Mouse (Mus musculus): Measurements from ENCODE around the gene Ubac2. TPM values are rescaled to one million over a fixed set of nuclear protein-coding genes. Genes with fewer than 3 reads are reported as not detected.

Ubac2 gene
- total and polyA plus RNA-seq, 3 experiments = 32.8 to 40.1 (median 35.5) TPM

GRCm38 (mm10) chr14:122041413-122041825 is 163.0 kb downstream of the Ubac2 start:
- H3K36me3 ChIP-seq (replicated peaks in 1 of 2; ENCODE audit: control insufficient read depth in 1 of 2, insufficient read depth in 1 of 2, low read length in 1 of 2) = no peaks in the 10 kb centered on the region
- in situ Hi-C loops (cut with MboI; ENCODE audit: low pct_ligation_motif_present, low pct_unique_long_range_greater_than_20kb, low sequenced_read_pairs) = no loop called here
- H3K4me3 ChIP-seq (replicated peaks in 1 of 3; ENCODE audit: low read depth in 2 of 3, low read length in 2 of 3, poor library complexity in 1 of 3) = no peak overlapping the region
- dilution Hi-C loops (cut with MboI; ENCODE audit: extremely low pct_ligation_motif_present, extremely low pct_unique_long_range_greater_than_20kb, low sequenced_read_pairs) = no loop called here
- no peak for DNase-seq (ENCODE audit: extremely low read depth)
- peaks cover 8% of the 10 kb centered on the region for H3K9me3 ChIP-seq (replicated peaks; ENCODE audit: low read length)
- H3K27me3 ChIP-seq (replicated peaks) = no peaks in the 10 kb centered on the region
- TF ChIP-seq IRF4 (IDR thresholded peaks at IDR 0.05; ENCODE audit: low read depth, low read length) (no peak), ELF1 (IDR thresholded peaks at IDR 0.05; ENCODE audit: low read depth, low read length) (0 out of 2 replicates have a peak, but pooled peaks have one; percentile 19)
- no peak overlapping the region for H3K4me2 ChIP-seq (ENCODE audit: insufficient read depth, low read depth, poor library complexity, severe bottlenecking)
- H3K9ac ChIP-seq (ENCODE audit: insufficient read depth, low read depth) = no peak overlapping the region
- H3K4me1 ChIP-seq (ENCODE audit: control insufficient read depth in 1 of 2, insufficient read depth in 2 of 2) = peaks cover 5 to 22% of the 10 kb centered on the region in 2 experiments; a peak in 3 of 4 replicates
- no peaks in the 10 kb centered on the region for H3K79me2 ChIP-seq (replicated peaks; ENCODE audit: control insufficient read depth, extremely low read depth, insufficient read depth, poor library complexity, severe bottlenecking)
- H3K27ac ChIP-seq (ENCODE audit: insufficient read depth, low read depth) = no peak overlapping the region

- no peak overlapping the region for H3K4me3 ChIP-seq (replicated peaks in 1 of 3; ENCODE audit: low read depth in 2 of 3, low read length in 2 of 3, poor library complexity in 1 of 3)
- H3K9me3 ChIP-seq (replicated peaks; ENCODE audit: low read length) = peaks cover 8% of the 10 kb centered on the region
- dilution Hi-C loops (cut with MboI; ENCODE audit: extremely low pct_ligation_motif_present, extremely low pct_unique_long_range_greater_than_20kb, low sequenced_read_pairs) = no loop called here
- peaks cover 5 to 25% of the 10 kb centered on the region in 2 experiments; a peak in 3 of 4 replicates for H3K4me1 ChIP-seq (ENCODE audit: control insufficient read depth in 1 of 2, insufficient read depth in 2 of 2)
- no peak overlapping the region for H3K9ac ChIP-seq (ENCODE audit: insufficient read depth, low read depth)
- DNase-seq (ENCODE audit: extremely low read depth) = no peak
- no peaks in the 10 kb centered on the region for H3K36me3 ChIP-seq (replicated peaks in 1 of 2; ENCODE audit: control insufficient read depth in 1 of 2, insufficient read depth in 1 of 2, low read length in 1 of 2)
- H3K27me3 ChIP-seq (replicated peaks) = no peaks in the 10 kb centered on the region
- peak overlapping the region; percentile 24; the same call in 1 of the 2 replicates for H3K27ac ChIP-seq (ENCODE audit: insufficient read depth, low read depth)
- in situ Hi-C loops (cut with MboI; ENCODE audit: low pct_ligation_motif_present, low pct_unique_long_range_greater_than_20kb, low sequenced_read_pairs) = no loop called here
- 0 out of 2 replicates have a peak overlapping the region, but pooled peaks have one; percentile 4 for H3K4me2 ChIP-seq (ENCODE audit: insufficient read depth, low read depth, poor library complexity, severe bottlenecking)
- TF ChIP-seq EP300 (IDR thresholded peaks at IDR 0.05; ENCODE audit: low read length) (peak; percentile 40; the same call in 1 of the 2 replicates), CHD1 (IDR thresholded peaks at IDR 0.05; ENCODE audit: low read depth, low read length) (no peak), MAZ (IDR thresholded peaks at IDR 0.05; ENCODE audit: low read depth, low read length) (no peak), ELF1 (IDR thresholded peaks at IDR 0.05; ENCODE audit: low read depth, low read length) (no peak), POLR2AphosphoS2 (IDR thresholded peaks at IDR 0.05; ENCODE audit: low read depth, low read length) (no peak), NRF1 (IDR thresholded peaks at IDR 0.05; ENCODE audit: low read depth, low read length) (no peak), UBTF (IDR thresholded peaks at IDR 0.05; ENCODE audit: low read depth, low read length) (no peak), IRF4 (IDR thresholded peaks at IDR 0.05; ENCODE audit: low read depth, low read length) (0 out of 2 replicates have a peak, but pooled peaks have one; percentile 25), SIN3A (IDR thresholded peaks at IDR 0.05; ENCODE audit: low read length) (0 out of 2 replicates have a peak, but pooled peaks have one; percentile 42), CHD2 (IDR thresholded peaks at IDR 0.05; ENCODE audit: low read length) (0 out of 2 replicates have a peak, but pooled peaks have one; percentile 14)
- H3K79me2 ChIP-seq (replicated peaks; ENCODE audit: control insufficient read depth, extremely low read depth, insufficient read depth, poor library complexity, severe bottlenecking) = no peaks in the 10 kb centered on the region
Measured at GRCm38 (mm10) chr14:122042142-122042694, 163.8 kb downstream of the Ubac2 start.

DNA sequence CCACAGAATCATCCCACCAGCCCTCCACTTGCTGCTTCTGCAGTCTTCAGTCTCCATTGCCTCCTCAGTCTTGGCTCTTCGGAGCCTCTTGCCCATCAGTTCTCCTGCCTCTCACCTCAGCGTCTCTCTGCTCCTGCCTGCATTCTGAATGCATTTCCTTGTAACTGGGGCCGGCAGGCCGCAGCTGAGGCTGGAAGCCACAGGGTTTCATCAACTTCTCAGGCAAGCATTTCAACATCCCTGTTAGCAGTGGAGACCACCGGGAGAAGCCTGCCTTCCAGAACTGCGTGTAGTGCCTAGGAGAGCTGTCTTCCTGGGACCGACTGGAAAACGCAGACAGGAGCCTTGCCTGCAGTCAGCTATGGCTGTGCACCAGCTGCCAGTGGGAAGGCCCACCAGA is 169.4 kb downstream of the Ubac2 start:
- Histone ChIP-seq H3K4me1 (ENCODE audit: control insufficient read depth in 1 of 2, insufficient read depth in 2 of 2) (peaks cover 25 to 51% of the 10 kb centered on the region in 2 experiments), H3K4me2 (ENCODE audit: insufficient read depth, low read depth, poor library complexity, severe bottlenecking) (no peak overlapping the region), H3K27ac (ENCODE audit: insufficient read depth, low read depth) (no peak overlapping the region), H3K79me2 (replicated peaks; ENCODE audit: control insufficient read depth, extremely low read depth, insufficient read depth, poor library complexity, severe bottlenecking) (no peaks in the 10 kb centered on the region), H3K27me3 (replicated peaks) (no peaks in the 10 kb centered on the region), H3K36me3 (replicated peaks in 1 of 2; ENCODE audit: control insufficient read depth in 1 of 2, insufficient read depth in 1 of 2, low read length in 1 of 2) (no peaks in the 10 kb centered on the region), H3K4me3 (replicated peaks in 1 of 3; ENCODE audit: low read depth in 2 of 3, low read length in 2 of 3, poor library complexity in 1 of 3) (no peak overlapping the region), H3K9me3 (replicated peaks; ENCODE audit: low read length) (peaks cover 8% of the 10 kb centered on the region), H3K9ac (ENCODE audit: insufficient read depth, low read depth) (no peak overlapping the region)
- no peak for TF ChIP-seq IRF4 (IDR thresholded peaks at IDR 0.05; ENCODE audit: low read depth, low read length)
- no peak for TF ChIP-seq NRF1 (IDR thresholded peaks at IDR 0.05; ENCODE audit: low read depth, low read length)
- no peak for TF ChIP-seq RCOR1 (conservative IDR thresholded peaks at IDR 0.05; ENCODE audit: low read depth, low read length)
- no peak for TF ChIP-seq CHD2 (IDR thresholded peaks at IDR 0.05; ENCODE audit: low read length)
- no peak for TF ChIP-seq ZNF384 (IDR thresholded peaks at IDR 0.05; ENCODE audit: low read depth, low read length)
- no peak for TF ChIP-seq USF1 (IDR thresholded peaks at IDR 0.05; ENCODE audit: low read depth, low read length)
- TF ChIP-seq PAX5 (IDR thresholded peaks at IDR 0.05; ENCODE audit: low read length) = no peak
- no peak for TF ChIP-seq MEF2A (IDR thresholded peaks at IDR 0.05; ENCODE audit: borderline replicate concordance, low read depth, low read length)
- TF ChIP-seq HCFC1 (IDR thresholded peaks at IDR 0.05; ENCODE audit: low read depth, low read length) = no peak
- dilution Hi-C loops (cut with MboI; ENCODE audit: extremely low pct_ligation_motif_present, extremely low pct_unique_long_range_greater_than_20kb, low sequenced_read_pairs) (no loop called here), in situ Hi-C loops (cut with MboI; ENCODE audit: low pct_ligation_motif_present, low pct_unique_long_range_greater_than_20kb, low sequenced_read_pairs) (no loop called here)
- no peak for DNase-seq (ENCODE audit: extremely low read depth)

Measured in CH12.LX (cell line).